Mouse (Mus musculus): ENCODE data around the gene Mnt. TPM values are rescaled to one million over a fixed set of nuclear protein-coding genes. Genes with fewer than 3 reads are reported as not detected.

Mnt gene
- polyA plus RNA-seq, 1 experiment from 2014 or later, result 7.2 TPM

- ATAC-seq (ENCODE audit: low FRiP score), result no peak
- H3K4me3 ChIP-seq (replicated peaks), result no peak overlapping the region
- no peaks in the 10 kb centered on the region for H3K4me1 ChIP-seq
- 0 out of 2 replicates have a peak, but pooled peaks cover 5% of the 10 kb centered on the region for H3K36me3 ChIP-seq (replicated peaks)
- no peaks in the 10 kb centered on the region for H3K9me3 ChIP-seq
- no peak overlapping the region for H3K4me2 ChIP-seq
- no peak overlapping the region for H3K27ac ChIP-seq
- no peak overlapping the region for H3K9ac ChIP-seq
- WGBS, result 95% methylated on average over 10 of the region's 10 CpGs
- H3K27me3 ChIP-seq, result no peaks in the 10 kb centered on the region
Measured at GRCm38 (mm10) chr11:74883098-74883497, 52.4 kb downstream of the Mnt start.

- no peaks in the 10 kb centered on the region for H3K27me3 ChIP-seq
- no peaks in the 10 kb centered on the region for H3K9me3 ChIP-seq
- no peak overlapping the region for H3K4me3 ChIP-seq (replicated peaks)
- H3K4me1 ChIP-seq, result peaks cover 16% of the 10 kb centered on the region
- H3K27ac ChIP-seq, result no peak overlapping the region
- no peak overlapping the region for H3K9ac ChIP-seq
- 90% methylated on average over 4 of the region's 4 CpGs for WGBS
- 0 out of 2 replicates have a peak, but pooled peaks cover 3% of the 10 kb centered on the region for H3K36me3 ChIP-seq (replicated peaks)
- no peak for ATAC-seq (ENCODE audit: low FRiP score)
- no peak overlapping the region for H3K4me2 ChIP-seq
Measured at GRCm38 (mm10) chr11:74894619-74895018, 63.9 kb downstream of the Mnt start.

Small RNAs within 50 kb of the gene (microRNA-seq; reads per million reads assigned to microRNA genes)
- gene Mir6926, result 0.97 reads per million

Other genes with a start within 250 kb of the Mnt start
- gene Rap1gap2, start 220.0 kb upstream of the Mnt start, polyA plus RNA-seq (2016; fragmentation: Nextera tagmentation; extraction: Ambion mirVana), result 4.1 and 4.4 TPM in 2 replicates
- 1.6 and 1.9 TPM in 2 replicates for gene Ccdc92b, start 211.3 kb upstream of the Mnt start, polyA plus RNA-seq (2016; fragmentation: Nextera tagmentation; extraction: Ambion mirVana)
- 18.0 and 18.5 TPM in 2 replicates for gene Cluh, start 181.4 kb upstream of the Mnt start, polyA plus RNA-seq (2016; fragmentation: Nextera tagmentation; extraction: Ambion mirVana)
- 74.9 and 76.5 TPM in 2 replicates for gene Pafah1b1, start 106.2 kb upstream of the Mnt start, polyA plus RNA-seq (2016; fragmentation: Nextera tagmentation; extraction: Ambion mirVana)
- 56.6 and 60.4 TPM in 2 replicates for gene Mettl16, start 60.1 kb upstream of the Mnt start, polyA plus RNA-seq (2016; fragmentation: Nextera tagmentation; extraction: Ambion mirVana)
- gene Sgsm2, start 66.1 kb downstream of the Mnt start, polyA plus RNA-seq (2016; fragmentation: Nextera tagmentation; extraction: Ambion mirVana), result 12.2 and 13.7 TPM in 2 replicates
- gene Tsr1, start 67.2 kb downstream of the Mnt start, polyA plus RNA-seq (2016; fragmentation: Nextera tagmentation; extraction: Ambion mirVana), result 43.0 and 43.1 TPM in 2 replicates
- 22.0 and 23.9 TPM in 2 replicates for gene Smg6, start 94.9 kb downstream of the Mnt start, polyA plus RNA-seq (2016; fragmentation: Nextera tagmentation; extraction: Ambion mirVana)
- gene Srr, start 95.0 kb downstream of the Mnt start, polyA plus RNA-seq (2016; fragmentation: Nextera tagmentation; extraction: Ambion mirVana), result 27.5 and 30.8 TPM in 2 replicates